Mouse (Mus musculus) thymus, adult 2 months (tissue): Measurements from ENCODE around the gene Gm10382. TPM values are rescaled to one million over a fixed set of nuclear protein-coding genes. Genes with fewer than 3 reads are reported as not detected.
"Not testable (repeated sequence)": the region's sequence is repeated elsewhere in the genome, so short reads cannot be mapped to it uniquely, and the experiment has no call there.

Experiments
- DNase-seq: peaks from one replicate; pipeline ENCODE4 v3.0.0; 2021
- H3K27ac ChIP-seq: fragments of 200-500 bp; 2 replicates; pipeline ENCODE4 v1.5.1; 2012; ENCODE audit warnings: low read length, control low read depth; ENCODE audit not compliant: control insufficient read depth, insufficient read depth
- H3K27me3 ChIP-seq: fragments of 200-500 bp; 2 replicates; pipeline ENCODE4 v1.6.1; 2012; ENCODE audit warnings: mild to moderate bottlenecking, low read length, moderate library complexity, mixed read lengths; ENCODE audit not compliant: control insufficient read depth, insufficient read depth
- H3K36me3 ChIP-seq: fragments of 200-500 bp; 2 replicates; pipeline ENCODE4 v1.6.1; 2012; ENCODE audit warnings: mild to moderate bottlenecking, low read length, moderate library complexity; ENCODE audit not compliant: control insufficient read depth, insufficient read depth
- H3K4me1 ChIP-seq: fragments of 200-500 bp; replicated peaks from 2 replicates; pipeline ENCODE4 v1.6.1; 2012; ENCODE audit warnings: low read length; ENCODE audit not compliant: control insufficient read depth, insufficient read depth
- H3K4me3 ChIP-seq: fragments of 200-500 bp; 2 replicates; pipeline ENCODE4 v1.5.1; 2012; ENCODE audit warnings: mild to moderate bottlenecking, low read length, control low read depth, moderate library complexity; ENCODE audit not compliant: control insufficient read depth, insufficient read depth
- CTCF ChIP-seq: fragments of 200-500 bp; IDR thresholded peaks from 2 replicates; pipeline ENCODE4 v1.5.1; 2012; ENCODE audit warnings: mild to moderate bottlenecking, control low read depth, low read length, moderate library complexity, borderline replicate concordance; ENCODE audit not compliant: control insufficient read depth, poor library complexity, insufficient read depth; ENCODE audit errors: extremely low read depth
- POLR2A ChIP-seq: fragments of 200-500 bp; IDR thresholded peaks from 2 replicates; pipeline ENCODE4 v1.6.1; 2012; ENCODE audit warnings: mild to moderate bottlenecking, low read length, control low read depth, moderate library complexity; ENCODE audit not compliant: control insufficient read depth, poor library complexity, insufficient read depth; ENCODE audit errors: extremely low read depth
- WGBS: fragments of 180-500 bp; shearing (Covaris S2); methylation state at CpG from one replicate; pipeline ENCODE4 v1.1.7; 2018; 5-methylcytosine and 5-hydroxymethylcytosine counted together
- polyA plus RNA-seq: library from polyadenylated mRNA; depleted of rRNA; stranded (reverse); fragments of >200 nt; gene quantifications from 2 replicates; pipeline ENCODE4 v1.2.3, GENCODE M21; 2012

Gene Gm10382
- polyA plus RNA-seq, 1 experiment = 0.18 TPM

- H3K27ac ChIP-seq = no peak overlapping the region
- H3K36me3 ChIP-seq = peaks cover 26% of the 10 kb centered on the region
- WGBS = 93% methylated on average over 4 of the region's 4 CpGs
- no peaks in the 10 kb centered on the region for H3K4me1 ChIP-seq
- no peaks in the 10 kb centered on the region for H3K27me3 ChIP-seq
- no peak for DNase-seq
- no peak for TF ChIP-seq CTCF
- no peak for TF ChIP-seq POLR2A
- no peak overlapping the region for H3K4me3 ChIP-seq
Observed at GRCm38 (mm10) chr5:125413763-125414162, 24.6 kb downstream of the Gm10382 start.

GRCm38 (mm10) chr5:125416183-125416582 is 27.1 kb downstream of the Gm10382 start:
- WGBS = 91% methylated on average over 8 of the region's 8 CpGs
- Histone ChIP-seq H3K36me3 (peaks cover 32% of the 10 kb centered on the region), H3K27me3 (no peaks in the 10 kb centered on the region), H3K27ac (no peak overlapping the region), H3K4me3 (no peak overlapping the region), H3K4me1 (no peaks in the 10 kb centered on the region)
- TF ChIP-seq CTCF (no peak), POLR2A (no peak)
- DNase-seq = no peak

- 94% methylated on average over 12 of the region's 12 CpGs for WGBS
- peaks cover 32% of the 10 kb centered on the region for H3K36me3 ChIP-seq
- no peak overlapping the region for H3K27ac ChIP-seq
Observed at GRCm38 (mm10) chr5:125418636-125419035, 29.5 kb downstream of the Gm10382 start.

GRCm38 (mm10) chr5:125419124-125419523 is 30.0 kb downstream of the Gm10382 start:
- H3K27me3 ChIP-seq = no peaks in the 10 kb centered on the region
- no peak for DNase-seq
- no peak overlapping the region for H3K4me3 ChIP-seq
- H3K36me3 ChIP-seq = peaks cover 32% of the 10 kb centered on the region
- no peak for TF ChIP-seq POLR2A
- no peak for TF ChIP-seq CTCF
- WGBS = 44% methylated on average over 11 of the region's 11 CpGs
- no peaks in the 10 kb centered on the region for H3K4me1 ChIP-seq
- no peak overlapping the region for H3K27ac ChIP-seq

More at GRCm38 (mm10) chr5:125418636-125419035, 29.5 kb downstream of the Gm10382 start:
- Histone ChIP-seq H3K27me3 (no peaks in the 10 kb centered on the region), H3K4me3 (no peak overlapping the region), H3K4me1 (no peaks in the 10 kb centered on the region)
- TF ChIP-seq CTCF (no peak), POLR2A (no peak)
- no peak for DNase-seq

- 86% methylated on average over 10 of the region's 10 CpGs for WGBS
- Histone ChIP-seq H3K4me3 (no peak overlapping the region), H3K4me1 (no peaks in the 10 kb centered on the region), H3K36me3 (peaks cover 28% of the 10 kb centered on the region), H3K27me3 (no peaks in the 10 kb centered on the region), H3K27ac (no peak overlapping the region)
- DNase-seq = no peak
- TF ChIP-seq CTCF (no peak), POLR2A (no peak)
Observed at GRCm38 (mm10) chr5:125425698-125426276, 36.7 kb downstream of the Gm10382 start.

- 93% methylated on average over 10 of the region's 10 CpGs for WGBS
- no peak for DNase-seq
- Histone ChIP-seq H3K4me1 (no peaks in the 10 kb centered on the region), H3K36me3 (peaks cover 28% of the 10 kb centered on the region), H3K4me3 (no peak overlapping the region), H3K27ac (no peak overlapping the region), H3K27me3 (no peaks in the 10 kb centered on the region)
- TF ChIP-seq CTCF = no peak
- TF ChIP-seq POLR2A = no peak
Observed at GRCm38 (mm10) chr5:125426343-125426742, 37.2 kb downstream of the Gm10382 start.

GRCm38 (mm10) chr5:125432324-125432723 is 43.2 kb downstream of the Gm10382 start:
- H3K27ac ChIP-seq, H3K4me3 ChIP-seq, DNase-seq, H3K27me3 ChIP-seq, H3K4me1 ChIP-seq: not testable (repeated sequence)
- WGBS = 95% methylated on average over 2 of the region's 2 CpGs
- peaks cover 13% of the 10 kb centered on the region for H3K36me3 ChIP-seq
